Mouse (Mus musculus): ENCODE measurements around the gene Rinl.

- TF ChIP-seq ZC3H11A (IDR thresholded peaks at IDR 0.05; ENCODE audit: borderline replicate concordance, low read depth, low read length) (no peak), ZNF384 (IDR thresholded peaks at IDR 0.05; ENCODE audit: low read depth, low read length) (no peak), MAFK (IDR thresholded peaks at IDR 0.05; ENCODE audit: insufficient read depth, low read depth, low read length) (no peak), HCFC1 (IDR thresholded peaks at IDR 0.05; ENCODE audit: borderline replicate concordance, insufficient read depth, low read length) (no peak), CHD2 (IDR thresholded peaks at IDR 0.05; ENCODE audit: low read depth, low read length) (no peak)
These were observed 58.5 kb downstream of the Rinl start for GRCm38 (mm10) chr7:28847273-28847672.
